Mouse (Mus musculus) liver, adult 2 months (tissue): ENCODE measurements around the gene Ccdc177.

Experiments used
- CTCF ChIP-seq: fragments of 200-500 bp; IDR thresholded peaks from 2 replicates; pipeline ENCODE4 v1.5.1; 2011; ENCODE audit warnings: low read depth, low read length, control low read depth
- POLR2A ChIP-seq: fragments of 200-500 bp; IDR thresholded peaks from 2 replicates; pipeline ENCODE4 v1.6.1; 2011; ENCODE audit warnings: low read length, control low read depth; ENCODE audit not compliant: insufficient read depth; ENCODE audit errors: extremely low read depth

DNA sequence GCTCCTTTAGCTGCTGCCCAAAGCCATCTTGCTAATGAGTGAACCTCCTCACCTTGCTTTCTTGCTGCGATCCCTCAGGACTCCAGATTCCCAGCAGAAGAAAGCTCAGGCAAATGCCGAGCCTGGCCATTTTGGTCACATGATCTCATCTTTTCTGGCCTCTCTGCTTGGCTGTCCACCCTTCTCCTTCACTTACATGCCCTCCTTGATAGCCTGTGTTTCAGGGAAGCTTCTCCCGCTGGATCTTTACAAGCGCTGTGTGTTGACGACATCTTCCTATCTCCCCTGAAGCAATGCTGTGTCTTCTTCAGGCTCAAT, 23.2 kb downstream of the Ccdc177 start:
- TF ChIP-seq CTCF (no peak), POLR2A (no peak)
